Mouse (Mus musculus) intestine, embryonic 16.5 days (tissue): ENCODE results near the gene Dnajc22. TPM values are rescaled to one million over a fixed set of nuclear protein-coding genes. Genes with fewer than 3 reads are reported as not detected.

Experiments
- ATAC-seq: fragments of 200-750 bp; cut with Nextera tagmentation; 2 replicates; pipeline ENCODE4 v1.8.0; 2017; ENCODE audit warnings: moderate TSS enrichment, moderate library complexity
- H3K27ac ChIP-seq: fragments of 300-500 bp; sonication (generic); 2 replicates; pipeline ENCODE4 v1.5.1; 2014; ENCODE audit warnings: mild to moderate bottlenecking, low read length
- H3K27me3 ChIP-seq: fragments of 300-500 bp; sonication (generic); replicated peaks from 2 replicates; pipeline ENCODE4 v1.6.1; 2014; ENCODE audit warnings: low read length, control low read depth, mixed read lengths; ENCODE audit not compliant: control insufficient read depth, insufficient read depth
- H3K36me3 ChIP-seq: fragments of 300-500 bp; sonication (generic); 2 replicates; pipeline ENCODE4 v1.6.1; 2014; ENCODE audit warnings: low read length, control low read depth; ENCODE audit not compliant: control insufficient read depth, insufficient read depth
- H3K4me1 ChIP-seq: fragments of 300-500 bp; sonication (generic); 2 replicates; pipeline ENCODE4 v1.6.1; 2014; ENCODE audit warnings: low read length, control low read depth, mixed read lengths; ENCODE audit not compliant: control insufficient read depth, insufficient read depth
- H3K4me2 ChIP-seq: fragments of 300-500 bp; sonication (generic); 2 replicates; pipeline ENCODE4 v1.6.1; 2014; ENCODE audit warnings: low read depth, low read length, control low read depth
- H3K4me3 ChIP-seq: fragments of 300-500 bp; sonication (generic); 2 replicates; pipeline ENCODE4 v1.5.1; 2014; ENCODE audit warnings: mild to moderate bottlenecking, low read length
- H3K9ac ChIP-seq: fragments of 300-500 bp; sonication (generic); 2 replicates; pipeline ENCODE4 v1.6.1; 2014; ENCODE audit warnings: low read depth, low read length
- H3K9me3 ChIP-seq: fragments of 300-500 bp; sonication (generic); 2 replicates; pipeline ENCODE4 v1.6.1; 2016; ENCODE audit warnings: low read length, control low read depth; ENCODE audit not compliant: control insufficient read depth
- WGBS: fragments of 180-500 bp; shearing (Covaris S2); extraction: QIAGEN DNeasy Blood & Tissue Kit; methylation state at CpG from one replicate; pipeline ENCODE4 v1.1.7; 2014; 5-methylcytosine and 5-hydroxymethylcytosine counted together
- polyA plus RNA-seq: library from polyadenylated mRNA; unstranded; fragments of >200 nt; fragmentation: Nextera tagmentation; extraction: Ambion mirVana; gene quantifications from 2 replicates; pipeline ENCODE4 v1.2.1, GENCODE M21; 2015

The Dnajc22 gene
- polyA plus RNA-seq, 1 experiment from 2014 or later, result 45.0 TPM

GRCm38 (mm10) chr15:99111139-99111538, 18.2 kb downstream of the Dnajc22 start:
- H3K4me3 ChIP-seq, result no peak overlapping the region
- H3K9me3 ChIP-seq, result no peaks in the 10 kb centered on the region
- no peak overlapping the region for H3K4me2 ChIP-seq
- H3K27ac ChIP-seq, result no peak overlapping the region
- 79% methylated on average over 3 of the region's 3 CpGs for WGBS
- H3K27me3 ChIP-seq, result no peaks in the 10 kb centered on the region
- H3K36me3 ChIP-seq, result peaks cover 1% of the 10 kb centered on the region; the same call in 1 of the 2 replicates
- no peaks in the 10 kb centered on the region for H3K4me1 ChIP-seq
- H3K9ac ChIP-seq, result no peak overlapping the region
- ATAC-seq, result no peak

DNA sequence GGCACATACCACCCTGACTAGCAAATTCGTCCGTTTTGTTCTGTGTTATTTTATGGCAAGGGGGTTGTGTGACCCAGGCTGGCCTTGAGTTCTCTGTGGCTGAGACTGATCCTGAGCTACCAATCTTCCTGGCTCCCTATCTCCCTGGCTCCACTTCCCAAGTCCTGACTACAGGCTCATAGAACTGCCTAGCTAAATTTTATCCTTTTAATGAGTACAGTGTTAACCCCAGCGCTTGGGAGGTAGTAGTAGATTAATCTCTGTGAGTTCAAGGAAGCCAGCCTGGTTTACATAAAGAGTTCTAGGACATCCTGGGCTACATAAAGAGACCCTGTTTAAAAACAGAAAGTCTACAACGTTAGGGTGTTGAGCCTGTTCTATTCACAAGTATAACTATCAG, 18.8 kb downstream of the Dnajc22 start:
- no peaks in the 10 kb centered on the region for H3K36me3 ChIP-seq
- H3K4me2 ChIP-seq, result no peak overlapping the region
- no peaks in the 10 kb centered on the region for H3K4me1 ChIP-seq
- H3K9me3 ChIP-seq, result no peaks in the 10 kb centered on the region
- no peak overlapping the region for H3K9ac ChIP-seq
- no peak overlapping the region for H3K4me3 ChIP-seq
- no peaks in the 10 kb centered on the region for H3K27me3 ChIP-seq
- WGBS, result 47% methylated on average over 4 of the region's 4 CpGs
- no peak overlapping the region for H3K27ac ChIP-seq
- no peak for ATAC-seq

DNA sequence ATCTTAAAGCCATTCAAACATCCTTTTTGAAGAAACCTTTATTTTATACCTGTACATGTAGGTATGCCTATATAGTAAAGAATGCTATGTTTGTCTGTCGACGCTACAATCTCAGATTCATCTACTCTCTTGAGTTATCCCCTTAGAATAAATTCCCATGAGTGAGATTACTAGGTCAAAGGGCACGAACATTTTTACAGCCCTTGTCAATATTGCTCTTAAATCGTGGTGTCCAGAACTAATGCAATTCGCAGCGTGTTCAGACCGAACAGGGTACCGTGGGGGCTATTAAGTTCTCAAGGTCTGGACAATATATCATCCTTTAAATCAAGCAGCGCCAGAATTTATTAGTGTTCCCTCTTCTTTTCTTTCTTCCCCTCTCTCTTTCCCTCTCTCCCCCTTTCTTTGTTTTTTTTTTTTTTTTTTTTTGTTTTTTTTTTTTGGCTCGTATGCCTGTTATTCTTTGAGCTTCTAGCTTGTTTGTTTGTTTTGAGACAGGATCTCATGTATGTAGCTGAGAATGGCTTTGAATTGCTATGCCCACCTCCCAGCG, 19.9 kb downstream of the Dnajc22 start:
- WGBS, result 39% methylated on average over 11 of the region's 11 CpGs
- no peaks in the 10 kb centered on the region for H3K27me3 ChIP-seq
- H3K4me1 ChIP-seq, result no peaks in the 10 kb centered on the region
- no peak overlapping the region for H3K27ac ChIP-seq
- no peaks in the 10 kb centered on the region for H3K36me3 ChIP-seq
- no peaks in the 10 kb centered on the region for H3K9me3 ChIP-seq
- H3K4me2 ChIP-seq, result no peak overlapping the region
- no peak overlapping the region for H3K9ac ChIP-seq
- no peak overlapping the region for H3K4me3 ChIP-seq
- ATAC-seq, result no peak

- ATAC-seq, result no peak
- H3K27me3 ChIP-seq, result no peaks in the 10 kb centered on the region
- no peak overlapping the region for H3K27ac ChIP-seq
- H3K9ac ChIP-seq, result no peak overlapping the region
- no peaks in the 10 kb centered on the region for H3K4me1 ChIP-seq
- no peak overlapping the region for H3K4me3 ChIP-seq
- 11% methylated on average over 9 of the region's 9 CpGs for WGBS
- H3K36me3 ChIP-seq, result no peaks in the 10 kb centered on the region
- no peaks in the 10 kb centered on the region for H3K9me3 ChIP-seq
- no peak overlapping the region; the same call in 1 of the 2 replicates for H3K4me2 ChIP-seq
Measured at GRCm38 (mm10) chr15:99113396-99113975, 20.5 kb downstream of the Dnajc22 start.

- Histone ChIP-seq H3K4me2 (no peak overlapping the region), H3K27me3 (no peaks in the 10 kb centered on the region), H3K9ac (no peak overlapping the region), H3K27ac (peak overlapping the region; percentile 23; the same call in 1 of the 2 replicates), H3K4me1 (no peaks in the 10 kb centered on the region), H3K9me3 (no peaks in the 10 kb centered on the region), H3K4me3 (no peak overlapping the region), H3K36me3 (no peaks in the 10 kb centered on the region)
- 0 out of 2 replicates have a peak, but pooled peaks have one; percentile 26 for ATAC-seq
- 47% methylated on average over 14 of the region's 14 CpGs for WGBS
Measured at GRCm38 (mm10) chr15:99114312-99115064, 21.5 kb downstream of the Dnajc22 start.

DNA sequence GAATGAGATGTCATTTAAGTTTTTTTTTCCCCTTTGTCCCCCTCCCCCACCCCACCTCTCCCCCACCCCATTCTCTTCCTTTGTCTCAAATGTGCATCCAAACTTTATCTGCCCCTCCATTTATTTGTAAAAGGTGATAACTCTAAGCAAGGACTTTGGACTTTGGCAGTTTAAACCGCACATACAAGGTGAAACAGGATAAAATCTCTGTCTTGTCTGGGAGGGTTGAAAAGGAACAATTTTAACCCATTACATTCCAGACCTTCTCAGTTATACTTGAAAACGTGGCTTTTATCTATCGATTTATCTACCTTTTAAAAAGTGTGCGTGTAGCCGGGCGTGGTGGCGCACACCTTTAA, 22.1 kb downstream of the Dnajc22 start:
- H3K4me1 ChIP-seq, result no peaks in the 10 kb centered on the region
- no peak overlapping the region for H3K4me2 ChIP-seq
- ATAC-seq, result no peak
- H3K36me3 ChIP-seq, result no peaks in the 10 kb centered on the region
- 78% methylated on average over 7 of the region's 7 CpGs for WGBS
- H3K27ac ChIP-seq, result no peak overlapping the region
- H3K27me3 ChIP-seq, result no peaks in the 10 kb centered on the region
- H3K9me3 ChIP-seq, result no peaks in the 10 kb centered on the region
- no peak overlapping the region for H3K9ac ChIP-seq
- no peak overlapping the region for H3K4me3 ChIP-seq

DNA sequence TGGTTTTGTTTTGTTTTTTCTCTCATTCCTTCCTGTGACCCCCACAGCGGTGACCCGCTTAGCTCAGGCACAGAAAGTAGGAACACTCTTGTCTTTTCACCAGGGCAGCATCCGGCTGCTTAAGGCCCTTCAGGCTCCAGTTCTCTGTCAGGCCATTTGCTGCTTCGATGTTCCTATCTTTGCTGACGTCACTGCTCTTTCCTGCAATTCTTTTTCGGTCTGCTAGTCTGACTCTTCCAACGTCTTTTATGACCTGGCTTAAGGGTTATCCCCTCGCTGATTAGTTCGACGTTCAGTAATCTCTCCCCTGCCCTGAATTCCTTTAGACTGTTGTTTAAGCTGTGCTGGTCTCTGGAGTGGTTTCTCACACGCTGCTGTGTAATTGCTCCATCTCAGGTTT, 23.6 kb downstream of the Dnajc22 start:
- no peak overlapping the region for H3K27ac ChIP-seq
- H3K9me3 ChIP-seq, result no peaks in the 10 kb centered on the region
- ATAC-seq, result peak; percentile 44; the same call in 1 of the 2 replicates
- no peak overlapping the region for H3K4me2 ChIP-seq
- H3K36me3 ChIP-seq, result no peaks in the 10 kb centered on the region
- no peak overlapping the region for H3K4me3 ChIP-seq
- no peaks in the 10 kb centered on the region; the same call in 1 of the 2 replicates for H3K4me1 ChIP-seq
- 31% methylated on average over 11 of the region's 11 CpGs for WGBS
- no peak overlapping the region for H3K9ac ChIP-seq
- no peaks in the 10 kb centered on the region for H3K27me3 ChIP-seq

GRCm38 (mm10) chr15:99120814-99121213, 27.8 kb downstream of the Dnajc22 start:
- Histone ChIP-seq H3K4me3 (no peak overlapping the region), H3K27me3 (no peaks in the 10 kb centered on the region), H3K4me1 (no peaks in the 10 kb centered on the region; the same call in 1 of the 2 replicates), H3K9me3 (no peaks in the 10 kb centered on the region), H3K36me3 (no peaks in the 10 kb centered on the region), H3K4me2 (no peak overlapping the region), H3K27ac (no peak overlapping the region), H3K9ac (no peak overlapping the region)
- no peak for ATAC-seq
- 16% methylated on average over 11 of the region's 11 CpGs for WGBS

GRCm38 (mm10) chr15:99122642-99123041, 29.7 kb downstream of the Dnajc22 start:
- H3K9me3 ChIP-seq, result no peaks in the 10 kb centered on the region
- no peaks in the 10 kb centered on the region; the same call in none of the 2 replicates for H3K4me1 ChIP-seq
- no peak overlapping the region for H3K4me3 ChIP-seq
- H3K27ac ChIP-seq, result no peak overlapping the region
- no peak for ATAC-seq
- H3K27me3 ChIP-seq, result no peaks in the 10 kb centered on the region
- no peaks in the 10 kb centered on the region for H3K36me3 ChIP-seq
- WGBS, result 63% methylated on average over 2 of the region's 2 CpGs
- H3K4me2 ChIP-seq, result no peak overlapping the region
- no peak overlapping the region for H3K9ac ChIP-seq
